Mouse (Mus musculus) megakaryocyte, embryonic 14.5 days (primary cell): ENCODE results near the gene Rcn1. TPM values are rescaled to one million over a fixed set of nuclear protein-coding genes. Genes with fewer than 3 reads are reported as not detected.

Experiments used
- H3K27me3 ChIP-seq: replicated peaks from 2 replicates; pipeline ENCODE3; 2012; ENCODE audit warnings: inconsistent platforms
- H3K36me3 ChIP-seq: replicated peaks from 2 replicates; pipeline ENCODE3; 2012; ENCODE audit warnings: low read length, inconsistent platforms, mixed read lengths
- H3K4me1 ChIP-seq: 2 replicates; pipeline ENCODE4 v1.6.1; 2012; ENCODE audit warnings: inconsistent platforms
- H3K4me3 ChIP-seq: replicated peaks from 2 replicates; pipeline ENCODE3; 2012; ENCODE audit warnings: moderate library complexity, mild to moderate bottlenecking, inconsistent platforms
- H3K9me3 ChIP-seq: 2 replicates; pipeline ENCODE4 v1.6.1; 2012; ENCODE audit warnings: inconsistent platforms
- FLI1 ChIP-seq: IDR thresholded peaks from 2 replicates; pipeline ENCODE4 v1.6.1; 2012; ENCODE audit warnings: low read length, inconsistent platforms, mixed read lengths
- GATA1 ChIP-seq: IDR thresholded peaks from 3 replicates; pipeline ENCODE4 v1.6.1; 2012; ENCODE audit warnings: mixed read lengths, low read length, inconsistent platforms, borderline replicate concordance
- polyA plus RNA-seq: library from polyadenylated mRNA; stranded (reverse); fragments of >175 nt; gene quantifications from 2 replicates; pipeline ENCODE4 v1.2.3, GENCODE M21; 2012; ENCODE audit warnings: low replicate concordance; ENCODE audit not compliant: insufficient read depth

Rcn1 gene
- polyA plus RNA-seq, 1 experiment: 2.7 TPM

DNA sequence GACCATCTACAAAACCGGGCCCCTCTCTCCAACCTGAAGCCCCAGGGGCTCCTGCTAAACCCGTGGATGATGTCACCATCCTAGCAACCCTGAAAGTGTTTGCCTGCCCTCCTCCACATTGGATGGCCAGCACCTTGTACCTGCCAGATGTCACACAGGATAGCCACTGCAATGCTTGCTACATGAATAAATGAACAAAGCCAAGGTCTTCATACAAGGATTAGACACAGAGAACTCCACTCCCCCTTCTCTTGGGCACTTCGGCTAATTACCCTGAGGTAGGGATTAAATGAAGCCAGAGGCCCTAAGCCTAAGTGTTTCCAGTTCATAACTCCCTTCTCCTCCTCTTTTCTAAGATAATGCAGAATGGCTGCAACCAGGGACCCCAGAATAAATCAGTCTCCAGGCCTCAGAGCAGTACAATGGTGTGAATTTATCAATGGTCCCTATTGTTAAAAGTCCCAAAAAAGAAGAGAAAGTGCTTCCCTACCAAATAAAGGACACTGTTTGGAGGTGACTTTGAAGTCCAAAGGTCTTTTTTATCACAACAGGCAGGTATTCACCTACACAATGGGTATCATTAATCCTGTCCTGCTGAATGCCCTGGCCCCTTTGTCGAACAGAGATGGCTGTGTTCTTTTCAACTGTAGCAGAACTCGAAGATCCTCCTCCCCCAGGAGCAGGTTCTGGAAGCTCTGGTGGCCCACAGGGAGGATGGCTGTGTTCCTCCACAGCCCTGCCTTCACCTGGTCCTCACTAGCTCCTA, 1.5 kb downstream of the Rcn1 start:
- TF ChIP-seq GATA1: no peak
- TF ChIP-seq FLI1: no peak
- Histone ChIP-seq H3K27me3 (peaks cover 44% of the 10 kb centered on the region), H3K4me3 (peak overlapping the region; percentile 71), H3K9me3 (no peaks in the 10 kb centered on the region), H3K36me3 (peaks cover 22% of the 10 kb centered on the region), H3K4me1 (peaks cover 43% of the 10 kb centered on the region)

GRCm38 (mm10) chr2:105396066-105396465, 3.1 kb downstream of the Rcn1 start:
- peaks cover 39% of the 10 kb centered on the region for H3K4me1 ChIP-seq
- H3K4me3 ChIP-seq: no peak overlapping the region
- peaks cover 33% of the 10 kb centered on the region for H3K27me3 ChIP-seq
- no peaks in the 10 kb centered on the region for H3K9me3 ChIP-seq
- TF ChIP-seq GATA1 (no peak), FLI1 (no peak)
- peaks cover 38% of the 10 kb centered on the region for H3K36me3 ChIP-seq

DNA sequence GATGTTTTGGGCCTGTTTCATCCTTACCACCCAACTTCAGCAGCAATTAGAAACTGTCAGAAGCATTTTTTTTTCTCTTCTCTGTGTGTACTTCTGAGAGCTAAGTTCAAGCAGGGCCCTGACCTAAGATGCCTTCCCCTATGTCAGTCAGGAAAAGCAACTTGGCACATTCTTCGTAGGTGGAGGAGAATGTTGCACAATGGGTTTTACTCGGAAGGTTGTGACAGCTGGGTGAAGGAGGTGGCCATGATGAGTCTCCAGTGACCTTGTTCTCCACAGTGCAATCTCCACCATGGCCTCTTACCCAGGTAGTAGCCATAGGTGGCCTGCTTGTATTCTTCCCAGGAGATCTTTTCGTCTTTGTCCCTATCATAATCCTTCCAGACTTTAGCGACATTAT, 4.7 kb downstream of the Rcn1 start:
- Histone ChIP-seq H3K4me3 (no peak overlapping the region), H3K27me3 (peaks cover 22% of the 10 kb centered on the region), H3K4me1 (peaks cover 38% of the 10 kb centered on the region), H3K9me3 (no peaks in the 10 kb centered on the region), H3K36me3 (peaks cover 46% of the 10 kb centered on the region)
- TF ChIP-seq GATA1 (no peak), FLI1 (no peak)

- Histone ChIP-seq H3K27me3 (peaks cover 8% of the 10 kb centered on the region), H3K9me3 (no peaks in the 10 kb centered on the region), H3K4me1 (peaks cover 23% of the 10 kb centered on the region), H3K4me3 (no peak overlapping the region), H3K36me3 (peaks cover 65% of the 10 kb centered on the region)
- no peak for TF ChIP-seq FLI1
- no peak for TF ChIP-seq GATA1
Measured at GRCm38 (mm10) chr2:105392514-105392913, 6.6 kb downstream of the Rcn1 start.

DNA sequence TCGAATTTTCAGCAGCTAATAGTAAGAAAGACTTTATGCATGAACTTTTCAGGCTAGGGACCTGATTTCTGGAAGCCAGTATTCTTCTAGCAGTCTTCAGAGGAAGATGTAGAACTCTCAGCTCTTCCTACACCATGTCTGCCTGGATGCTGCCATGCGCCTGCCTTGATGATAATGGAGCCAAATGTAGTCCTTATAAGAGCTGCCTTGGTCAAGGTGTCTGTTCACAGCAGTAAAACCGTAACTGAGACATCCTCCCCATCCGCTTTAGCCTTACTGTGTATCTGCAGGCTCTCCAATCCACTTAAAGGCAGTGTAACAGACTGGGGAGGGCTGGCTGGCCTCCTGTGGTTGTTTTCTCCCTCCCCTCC, 7.7 kb downstream of the Rcn1 start:
- Histone ChIP-seq H3K9me3 (no peaks in the 10 kb centered on the region), H3K4me1 (peaks cover 15% of the 10 kb centered on the region), H3K36me3 (peaks cover 73% of the 10 kb centered on the region), H3K27me3 (no peaks in the 10 kb centered on the region), H3K4me3 (no peak overlapping the region)
- TF ChIP-seq FLI1 (no peak), GATA1 (no peak)

- Histone ChIP-seq H3K36me3 (peaks cover 79% of the 10 kb centered on the region), H3K4me3 (no peak overlapping the region), H3K27me3 (no peaks in the 10 kb centered on the region), H3K9me3 (no peaks in the 10 kb centered on the region), H3K4me1 (peaks cover 19% of the 10 kb centered on the region)
- TF ChIP-seq GATA1: no peak
- TF ChIP-seq FLI1: no peak
Measured at GRCm38 (mm10) chr2:105390653-105391413, 8.3 kb downstream of the Rcn1 start.

DNA sequence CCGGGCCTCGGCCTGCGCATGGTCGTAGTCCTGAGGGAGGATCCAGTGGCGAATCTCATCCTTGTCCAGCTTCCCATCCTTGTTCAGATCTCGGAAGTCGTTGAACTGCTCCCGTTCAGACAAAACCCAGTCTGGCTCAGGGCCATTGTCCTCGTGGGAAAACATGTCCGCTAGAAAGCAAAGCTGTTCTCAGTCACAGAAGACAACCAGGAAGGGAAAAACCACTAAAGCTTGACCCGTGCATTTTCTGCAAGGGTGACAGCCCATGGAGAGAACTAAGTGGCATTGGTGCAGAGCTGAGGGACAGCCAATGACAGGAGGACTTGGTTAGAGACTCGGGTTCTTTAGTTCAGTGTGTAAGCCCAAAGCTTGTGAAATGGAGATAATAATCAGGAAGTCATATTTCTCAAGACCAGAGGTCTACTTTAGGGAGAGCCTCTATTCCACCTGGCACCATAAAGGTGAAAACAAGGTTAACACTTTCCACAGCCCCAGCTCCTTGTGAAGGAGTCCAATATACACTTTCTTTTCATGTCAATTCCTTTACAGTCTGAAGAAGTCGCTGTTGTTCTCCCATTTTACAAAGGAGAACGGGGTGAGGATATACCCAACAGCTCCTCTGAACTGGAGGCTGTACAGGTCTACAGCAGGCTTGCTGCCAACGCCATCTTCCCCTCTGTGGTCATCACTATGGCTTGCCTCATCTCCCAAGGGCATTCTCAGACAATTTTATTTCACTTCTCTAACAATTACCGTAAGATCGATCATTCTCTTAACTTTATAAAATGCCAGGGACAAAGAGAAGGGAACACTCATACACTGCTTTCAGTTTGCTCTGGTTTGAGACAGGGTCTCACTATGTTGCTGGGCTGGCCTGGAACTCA, 9.9 kb downstream of the Rcn1 start:
- peaks cover 23% of the 10 kb centered on the region for H3K4me1 ChIP-seq
- TF ChIP-seq FLI1 (no peak), GATA1 (no peak)
- H3K36me3 ChIP-seq: peaks cover 77% of the 10 kb centered on the region
- H3K9me3 ChIP-seq: no peaks in the 10 kb centered on the region
- no peaks in the 10 kb centered on the region for H3K27me3 ChIP-seq
- H3K4me3 ChIP-seq: no peak overlapping the region

DNA sequence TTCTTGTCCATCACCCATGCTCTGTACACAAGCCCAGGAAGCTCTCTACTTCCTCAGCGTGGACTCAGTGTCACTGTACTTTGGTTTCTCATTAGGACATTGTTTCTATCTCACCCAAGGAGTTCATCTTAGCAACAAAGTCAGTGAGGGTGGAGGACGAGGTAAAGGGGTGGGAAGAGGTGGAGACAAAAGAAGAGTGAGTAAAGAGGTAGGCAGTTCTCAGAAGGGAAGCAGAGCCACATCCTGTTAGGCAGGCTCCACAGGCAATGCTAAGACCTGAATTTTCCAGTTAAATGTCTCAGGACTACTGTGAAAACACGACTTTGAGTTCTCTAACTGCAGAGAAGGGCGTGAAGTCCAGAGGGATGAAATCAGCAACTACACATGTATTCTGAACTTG, 12.7 kb downstream of the Rcn1 start:
- H3K4me1 ChIP-seq: peaks cover 23% of the 10 kb centered on the region
- TF ChIP-seq GATA1: no peak
- no peak overlapping the region for H3K4me3 ChIP-seq
- H3K36me3 ChIP-seq: peaks cover 49% of the 10 kb centered on the region
- peaks cover 6% of the 10 kb centered on the region for H3K9me3 ChIP-seq
- H3K27me3 ChIP-seq: no peaks in the 10 kb centered on the region

DNA sequence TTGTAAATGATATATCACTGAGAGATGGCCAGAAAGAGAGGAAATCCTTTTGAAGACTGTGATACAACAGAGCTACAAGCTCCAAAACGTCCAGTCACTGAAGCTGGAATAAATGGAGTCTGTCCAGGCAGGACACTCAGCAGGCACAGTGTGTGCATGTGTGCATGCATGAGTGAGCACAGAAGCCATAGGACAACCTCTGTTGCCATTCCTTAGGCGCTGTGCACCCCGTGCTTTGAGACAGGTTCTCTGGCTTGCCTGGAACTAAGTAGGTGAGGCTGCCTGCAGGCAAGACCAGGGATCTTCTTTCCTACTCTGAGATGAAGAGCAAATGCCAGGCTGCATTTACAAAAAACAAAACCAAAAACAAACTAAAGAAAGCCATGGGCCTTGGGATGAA, 14.1 kb downstream of the Rcn1 start:
- Histone ChIP-seq H3K4me3 (no peak overlapping the region), H3K27me3 (no peaks in the 10 kb centered on the region), H3K4me1 (peaks cover 13% of the 10 kb centered on the region), H3K36me3 (peaks cover 37% of the 10 kb centered on the region), H3K9me3 (peaks cover 12% of the 10 kb centered on the region)
- no peak for TF ChIP-seq FLI1
- TF ChIP-seq GATA1: no peak
